Mouse (Mus musculus): ENCODE measurements at regions not wholly inside any gene's neighbourhood (a gene's known extent, or its start where the extent isn't known, plus 50 kb on each side); places are given as distances from the start of the nearest gene placed in this dataset.
"Not testable (repeated sequence)": the region's sequence is repeated elsewhere in the genome, so short reads cannot be mapped to it uniquely, and the experiment has no call there.

- Histone ChIP-seq H3K4me2 (replicated peaks) (no peak overlapping the region), H3K27me3 (replicated peaks) (no peaks in the 10 kb centered on the region), H3K9ac (no peak overlapping the region), H3K27ac (no peak overlapping the region), H3K4me1 (replicated peaks) (no peaks in the 10 kb centered on the region), H3K4me3 (replicated peaks) (no peak overlapping the region), H3K9me3 (no peaks in the 10 kb centered on the region), H3K36me3 (no peaks in the 10 kb centered on the region)
- WGBS, result 58% methylated on average over 11 of the region's 11 CpGs
- ATAC-seq, result 0 out of 2 replicates have a peak, but pooled peaks have one; percentile 47
Observed at GRCm38 (mm10) chr13:31050160-31050788, 76.3 kb downstream of the Gm5447 start.

- H3K27ac ChIP-seq; H3K9ac ChIP-seq; H3K4me1 ChIP-seq (replicated peaks); H3K9me3 ChIP-seq; H3K4me3 ChIP-seq (replicated peaks); H3K27me3 ChIP-seq (replicated peaks); H3K36me3 ChIP-seq; ATAC-seq; H3K4me2 ChIP-seq (replicated peaks): not testable (repeated sequence)
- WGBS, result 59% methylated on average over 2 of the region's 6 CpGs
Observed at GRCm38 (mm10) chr13:31051586-31051985, 77.6 kb downstream of the Gm5447 start.

- H3K4me1 ChIP-seq (replicated peaks), result no peaks in the 10 kb centered on the region
- no peaks in the 10 kb centered on the region for H3K27me3 ChIP-seq (replicated peaks)
- 88% methylated on average over 8 of the region's 8 CpGs for WGBS
- H3K36me3 ChIP-seq, result no peaks in the 10 kb centered on the region
- ATAC-seq, result no peak
- H3K27ac ChIP-seq, result no peak overlapping the region
- no peak overlapping the region for H3K9ac ChIP-seq
- no peak overlapping the region for H3K4me3 ChIP-seq (replicated peaks)
- no peaks in the 10 kb centered on the region for H3K9me3 ChIP-seq
- no peak overlapping the region for H3K4me2 ChIP-seq (replicated peaks)
Observed at GRCm38 (mm10) chr13:31054356-31054755, 80.4 kb downstream of the Gm5447 start.

- Histone ChIP-seq H3K27me3 (replicated peaks) (no peaks in the 10 kb centered on the region), H3K4me1 (replicated peaks) (no peaks in the 10 kb centered on the region), H3K36me3 (no peaks in the 10 kb centered on the region), H3K27ac (no peak overlapping the region), H3K4me2 (replicated peaks) (no peak overlapping the region), H3K9ac (no peak overlapping the region), H3K9me3 (no peaks in the 10 kb centered on the region), H3K4me3 (replicated peaks) (no peak overlapping the region)
- no peak for ATAC-seq
- WGBS, result 74% methylated on average over 5 of the region's 5 CpGs
Observed at GRCm38 (mm10) chr13:31055376-31056083, 81.5 kb downstream of the Gm5447 start.

GRCm38 (mm10) chr13:31056154-31056871, 82.3 kb downstream of the Gm5447 start:
- no peak overlapping the region for H3K4me3 ChIP-seq (replicated peaks)
- H3K36me3 ChIP-seq, result no peaks in the 10 kb centered on the region
- no peaks in the 10 kb centered on the region for H3K9me3 ChIP-seq
- no peak overlapping the region for H3K4me2 ChIP-seq (replicated peaks)
- H3K9ac ChIP-seq, result no peak overlapping the region
- ATAC-seq, result no peak
- H3K27ac ChIP-seq, result no peak overlapping the region
- H3K27me3 ChIP-seq (replicated peaks), result no peaks in the 10 kb centered on the region
- WGBS, result 87% methylated on average over 12 of the region's 12 CpGs
- H3K4me1 ChIP-seq (replicated peaks), result no peaks in the 10 kb centered on the region

- Histone ChIP-seq H3K4me1 (replicated peaks) (no peaks in the 10 kb centered on the region), H3K36me3 (no peaks in the 10 kb centered on the region), H3K9me3 (no peaks in the 10 kb centered on the region), H3K27ac (no peak overlapping the region), H3K27me3 (replicated peaks) (no peaks in the 10 kb centered on the region), H3K9ac (no peak overlapping the region), H3K4me2 (replicated peaks) (no peak overlapping the region), H3K4me3 (replicated peaks) (no peak overlapping the region)
- 67% methylated on average over 6 of the region's 6 CpGs for WGBS
- ATAC-seq, result no peak
Observed at GRCm38 (mm10) chr13:31060916-31061431, 87.0 kb downstream of the Gm5447 start.

GRCm38 (mm10) chr13:31068343-31068742, 94.3 kb downstream of the Gm5447 start:
- H3K4me1 ChIP-seq (replicated peaks), result no peaks in the 10 kb centered on the region
- no peak for ATAC-seq
- H3K4me2 ChIP-seq (replicated peaks), result no peak overlapping the region
- H3K9ac ChIP-seq, result no peak overlapping the region
- H3K27me3 ChIP-seq (replicated peaks), result no peaks in the 10 kb centered on the region
- no peaks in the 10 kb centered on the region for H3K9me3 ChIP-seq
- no peak overlapping the region for H3K27ac ChIP-seq
- 66% methylated on average over 2 of the region's 2 CpGs for WGBS
- H3K36me3 ChIP-seq, result no peaks in the 10 kb centered on the region
- H3K4me3 ChIP-seq (replicated peaks), result no peak overlapping the region

- Histone ChIP-seq H3K9ac (no peak overlapping the region), H3K27ac (no peak overlapping the region), H3K4me3 (replicated peaks) (no peak overlapping the region), H3K27me3 (replicated peaks) (peaks cover 3% of the 10 kb centered on the region; the same call in 1 of the 2 replicates), H3K36me3 (no peaks in the 10 kb centered on the region), H3K4me2 (replicated peaks) (no peak overlapping the region), H3K9me3 (no peaks in the 10 kb centered on the region), H3K4me1 (replicated peaks) (no peaks in the 10 kb centered on the region)
- no peak for ATAC-seq
- 55% methylated on average over 5 of the region's 5 CpGs for WGBS
Observed at GRCm38 (mm10) chr13:31076541-31076940, 102.5 kb downstream of the Gm5447 start.

GRCm38 (mm10) chr13:31078751-31079150, 104.7 kb downstream of the Gm5447 start:
- Histone ChIP-seq H3K4me2 (replicated peaks) (no peak overlapping the region), H3K27ac (no peak overlapping the region), H3K9ac (no peak overlapping the region), H3K27me3 (replicated peaks) (peaks cover 3% of the 10 kb centered on the region; the same call in 1 of the 2 replicates), H3K9me3 (no peaks in the 10 kb centered on the region), H3K4me3 (replicated peaks) (no peak overlapping the region), H3K4me1 (replicated peaks) (no peaks in the 10 kb centered on the region), H3K36me3 (no peaks in the 10 kb centered on the region)
- WGBS, result 64% methylated on average over 3 of the region's 3 CpGs
- ATAC-seq, result no peak

GRCm38 (mm10) chr13:31080215-31080614, 106.2 kb downstream of the Gm5447 start:
- H3K4me2 ChIP-seq (replicated peaks), result peak overlapping the region; percentile 29
- no peak for ATAC-seq
- WGBS, result 36% methylated on average over 4 of the region's 4 CpGs

GRCm38 (mm10) chr13:31082448-31083140, 108.6 kb downstream of the Gm5447 start:
- H3K27ac ChIP-seq, result no peak overlapping the region
- H3K9me3 ChIP-seq, result no peaks in the 10 kb centered on the region
- ATAC-seq, result peak; percentile 65
- no peak overlapping the region for H3K9ac ChIP-seq
- no peaks in the 10 kb centered on the region for H3K36me3 ChIP-seq
- H3K4me3 ChIP-seq (replicated peaks), result no peak overlapping the region
- H3K4me1 ChIP-seq (replicated peaks), result no peaks in the 10 kb centered on the region
- H3K27me3 ChIP-seq (replicated peaks), result peaks cover 3% of the 10 kb centered on the region; the same call in 1 of the 2 replicates
- no peak overlapping the region for H3K4me2 ChIP-seq (replicated peaks)
- WGBS, result 19% methylated on average over 13 of the region's 13 CpGs

More at GRCm38 (mm10) chr13:31080215-31080614, 106.2 kb downstream of the Gm5447 start:
- H3K4me1 ChIP-seq (replicated peaks), result no peaks in the 10 kb centered on the region
- H3K9ac ChIP-seq, result no peak overlapping the region
- no peaks in the 10 kb centered on the region for H3K36me3 ChIP-seq
- H3K4me3 ChIP-seq (replicated peaks), result no peak overlapping the region
- no peak overlapping the region for H3K27ac ChIP-seq
- H3K27me3 ChIP-seq (replicated peaks), result peaks cover 3% of the 10 kb centered on the region; the same call in 1 of the 2 replicates
- H3K9me3 ChIP-seq, result no peaks in the 10 kb centered on the region

GRCm38 (mm10) chr13:31101051-31101450, 127.0 kb downstream of the Gm5447 start:
- ATAC-seq, result no peak
- H3K4me2 ChIP-seq (replicated peaks), result no peak overlapping the region
- no peak overlapping the region for H3K9ac ChIP-seq
- H3K27ac ChIP-seq, result no peak overlapping the region
- no peaks in the 10 kb centered on the region for H3K4me1 ChIP-seq (replicated peaks)
- no peaks in the 10 kb centered on the region for H3K27me3 ChIP-seq (replicated peaks)
- no peak overlapping the region for H3K4me3 ChIP-seq (replicated peaks)
- H3K9me3 ChIP-seq, result no peaks in the 10 kb centered on the region
- WGBS, result 63% methylated on average over 2 of the region's 2 CpGs
- H3K36me3 ChIP-seq, result no peaks in the 10 kb centered on the region

Data from intestine, embryonic 15.5 days (tissue).